Mouse (Mus musculus): ENCODE measurements around the gene Bank1. TPM values are rescaled to one million over a fixed set of nuclear protein-coding genes. Genes with fewer than 3 reads are reported as not detected.
"Not testable (repeated sequence)": the region's sequence is repeated elsewhere in the genome, so short reads cannot be mapped to it uniquely, and the experiment has no call there.

Bank1 gene
- 0.20 and 0.26 TPM in 2 replicates for polyA plus RNA-seq (2016; fragmentation: Nextera tagmentation; extraction: Ambion mirVana)

GRCm38 (mm10) chr3:136325783-136326182, at the start of gene Bank1:
Bank1 (minus strand) TSS chr3:136326066.
- no peak within 1 kb of the TSS for H3K4me3 ChIP-seq (replicated peaks)
- 82% methylated on average over 5 of the region's 5 CpGs for WGBS
- ATAC-seq (ENCODE audit: low FRiP score) = no peak
- H3K9ac ChIP-seq = no peak within 1 kb of the TSS
- H3K4me2 ChIP-seq = no peak within 1 kb of the TSS
- H3K9me3 ChIP-seq = no peaks in the 10 kb centered on the region
- no peaks in the 10 kb centered on the region for H3K36me3 ChIP-seq (replicated peaks)
- no peak within 1 kb of the TSS for H3K27ac ChIP-seq
- H3K4me1 ChIP-seq = no peaks in the 10 kb centered on the region
- H3K27me3 ChIP-seq = no peaks in the 10 kb centered on the region

- Histone ChIP-seq H3K27ac (no peak overlapping the region), H3K4me2 (no peak overlapping the region), H3K9ac (no peak overlapping the region), H3K27me3 (no peaks in the 10 kb centered on the region), H3K36me3 (replicated peaks) (no peaks in the 10 kb centered on the region), H3K4me1 (no peaks in the 10 kb centered on the region), H3K4me3 (replicated peaks) (no peak overlapping the region), H3K9me3 (no peaks in the 10 kb centered on the region)
- WGBS = 82% methylated on average over 11 of the region's 11 CpGs
- peak; percentile 20; the same call in 1 of the 2 replicates for ATAC-seq (ENCODE audit: low FRiP score)
Measured at GRCm38 (mm10) chr3:136369916-136370315, 44.0 kb upstream of the Bank1 start.

DNA sequence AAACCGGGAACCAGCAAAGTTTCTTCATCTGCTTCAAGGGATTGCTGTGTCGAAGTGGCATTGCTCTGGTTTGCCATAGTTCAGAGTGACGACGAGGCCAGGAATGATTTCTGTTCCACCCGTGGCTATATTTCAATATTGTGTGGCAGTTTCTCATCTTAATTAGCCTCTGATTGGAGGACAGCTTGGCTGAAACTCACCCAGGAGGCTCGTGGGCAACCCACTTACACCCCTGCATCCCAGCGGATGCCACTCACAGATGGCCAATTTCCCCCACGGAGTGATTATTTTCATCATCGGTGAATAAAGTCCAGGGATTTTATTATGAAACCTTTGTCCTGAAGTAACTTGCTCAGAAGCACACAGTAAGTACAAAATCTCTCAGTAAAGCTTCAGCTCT, 43.6 kb upstream of the Bank1 start:
- Histone ChIP-seq H3K4me2 (no peak overlapping the region), H3K4me1 (no peaks in the 10 kb centered on the region), H3K4me3 (replicated peaks) (no peak overlapping the region), H3K27me3 (no peaks in the 10 kb centered on the region), H3K27ac (no peak overlapping the region), H3K36me3 (replicated peaks) (no peaks in the 10 kb centered on the region), H3K9ac (no peak overlapping the region), H3K9me3 (no peaks in the 10 kb centered on the region)
- WGBS = 78% methylated on average over 9 of the region's 9 CpGs
- no peak for ATAC-seq (ENCODE audit: low FRiP score)

GRCm38 (mm10) chr3:136368505-136368999, 42.7 kb upstream of the Bank1 start:
- H3K4me2 ChIP-seq = no peak overlapping the region
- H3K27me3 ChIP-seq = no peaks in the 10 kb centered on the region
- WGBS = 94% methylated on average over 4 of the region's 4 CpGs
- H3K27ac ChIP-seq = no peak overlapping the region
- no peak for ATAC-seq (ENCODE audit: low FRiP score)
- H3K36me3 ChIP-seq (replicated peaks) = no peaks in the 10 kb centered on the region
- H3K9me3 ChIP-seq = no peaks in the 10 kb centered on the region
- H3K9ac ChIP-seq = no peak overlapping the region
- H3K4me3 ChIP-seq (replicated peaks) = no peak overlapping the region
- H3K4me1 ChIP-seq = no peaks in the 10 kb centered on the region

- no peak overlapping the region for H3K4me2 ChIP-seq
- no peaks in the 10 kb centered on the region for H3K4me1 ChIP-seq
- no peak overlapping the region for H3K27ac ChIP-seq
- ATAC-seq (ENCODE audit: low FRiP score) = no peak
- no peak overlapping the region for H3K9ac ChIP-seq
- WGBS = 83% methylated on average over 7 of the region's 7 CpGs
- no peak overlapping the region for H3K4me3 ChIP-seq (replicated peaks)
- no peaks in the 10 kb centered on the region for H3K36me3 ChIP-seq (replicated peaks)
- H3K27me3 ChIP-seq = no peaks in the 10 kb centered on the region
- no peaks in the 10 kb centered on the region for H3K9me3 ChIP-seq
Measured at GRCm38 (mm10) chr3:136349690-136350089, 23.8 kb upstream of the Bank1 start.

DNA sequence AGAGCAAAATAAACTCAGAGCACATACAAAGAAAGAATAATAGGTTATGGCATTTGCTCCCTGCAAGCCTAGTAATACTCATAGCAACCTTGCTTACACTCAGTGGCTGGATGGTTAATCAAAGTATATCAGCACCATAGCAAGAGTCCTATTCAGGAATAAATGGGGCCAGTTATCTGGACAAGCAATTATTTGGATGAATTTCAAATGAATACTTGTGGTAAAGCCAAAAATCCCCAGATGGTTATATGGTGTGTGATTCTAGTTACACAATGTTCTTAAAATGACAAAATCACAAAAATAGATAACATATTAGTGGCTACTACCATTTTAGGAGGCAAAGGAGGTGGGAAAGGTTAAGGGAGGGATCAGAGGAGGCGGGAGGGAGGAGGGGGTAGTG, 22.7 kb upstream of the Bank1 start:
- Histone ChIP-seq H3K9me3 (no peaks in the 10 kb centered on the region), H3K27ac (no peak overlapping the region), H3K4me2 (no peak overlapping the region), H3K9ac (no peak overlapping the region), H3K36me3 (replicated peaks) (no peaks in the 10 kb centered on the region), H3K4me3 (replicated peaks) (no peak overlapping the region), H3K4me1 (no peaks in the 10 kb centered on the region), H3K27me3 (no peaks in the 10 kb centered on the region)
- no peak for ATAC-seq (ENCODE audit: low FRiP score)
- 75% methylated on average over 1 of the region's 1 CpGs for WGBS

DNA sequence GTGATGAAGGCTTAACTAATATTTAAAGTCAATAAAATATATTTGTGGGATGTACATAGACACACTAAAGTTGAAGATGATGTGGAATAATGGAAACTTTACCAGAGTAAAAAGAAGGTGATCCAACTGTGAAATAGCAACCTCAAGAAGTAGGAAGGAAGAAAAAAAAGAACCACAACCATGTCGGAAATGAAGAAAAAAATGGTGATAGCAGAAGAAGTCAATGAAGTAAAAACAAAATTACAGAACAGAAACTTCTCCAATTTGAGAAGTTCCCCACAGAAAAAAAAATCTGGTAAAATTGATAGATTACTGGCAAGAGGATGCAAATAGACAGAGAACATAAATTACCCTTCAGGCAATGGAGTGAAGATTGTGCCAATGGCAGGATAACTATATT, 21.4 kb upstream of the Bank1 start:
- Histone ChIP-seq H3K4me2 (no peak overlapping the region), H3K4me1 (no peaks in the 10 kb centered on the region), H3K36me3 (replicated peaks) (no peaks in the 10 kb centered on the region), H3K9ac (no peak overlapping the region), H3K4me3 (replicated peaks) (no peak overlapping the region), H3K27ac (no peak overlapping the region), H3K27me3 (no peaks in the 10 kb centered on the region), H3K9me3 (no peaks in the 10 kb centered on the region)
- 87% methylated on average over 1 of the region's 1 CpGs for WGBS
- no peak for ATAC-seq (ENCODE audit: low FRiP score)

DNA sequence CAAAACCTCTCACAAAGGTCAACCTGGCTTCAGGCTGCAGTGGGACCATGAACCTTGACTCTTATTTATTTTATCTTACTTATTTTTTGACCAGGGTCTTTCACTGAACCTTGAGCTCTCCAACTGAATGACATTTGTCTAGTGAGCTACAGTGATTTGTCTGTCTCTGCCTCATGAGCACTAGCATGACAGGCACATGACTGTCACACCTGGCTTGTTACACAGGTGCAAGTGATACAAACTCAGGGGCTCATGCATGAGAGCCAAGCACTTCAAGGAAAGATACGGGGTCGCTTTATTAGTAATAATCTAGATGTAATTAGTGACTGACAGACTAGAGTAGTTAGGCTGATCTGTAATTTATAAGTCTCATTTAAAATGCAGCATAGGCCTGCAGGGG, 16.0 kb upstream of the Bank1 start:
- ATAC-seq (ENCODE audit: low FRiP score) = no peak
- H3K9ac ChIP-seq = no peak overlapping the region
- WGBS = 95% methylated on average over 2 of the region's 2 CpGs

GRCm38 (mm10) chr3:136339896-136340295, 14.0 kb upstream of the Bank1 start:
- no peaks in the 10 kb centered on the region for H3K36me3 ChIP-seq (replicated peaks)
- H3K27me3 ChIP-seq = no peaks in the 10 kb centered on the region
- H3K4me3 ChIP-seq (replicated peaks) = no peak overlapping the region
- H3K9me3 ChIP-seq = no peaks in the 10 kb centered on the region
- ATAC-seq (ENCODE audit: low FRiP score) = no peak
- H3K27ac ChIP-seq = no peak overlapping the region
- no peak overlapping the region for H3K9ac ChIP-seq
- no peaks in the 10 kb centered on the region for H3K4me1 ChIP-seq
- no peak overlapping the region for H3K4me2 ChIP-seq
- WGBS = 89% methylated on average over 2 of the region's 2 CpGs

More for the DNA sequence above, 16.0 kb upstream of the Bank1 start:
- H3K9me3 ChIP-seq = no peaks in the 10 kb centered on the region
- H3K27ac ChIP-seq = no peak overlapping the region
- no peaks in the 10 kb centered on the region for H3K27me3 ChIP-seq
- H3K36me3 ChIP-seq (replicated peaks) = no peaks in the 10 kb centered on the region
- no peak overlapping the region for H3K4me2 ChIP-seq
- H3K4me3 ChIP-seq (replicated peaks) = no peak overlapping the region
- H3K4me1 ChIP-seq = no peaks in the 10 kb centered on the region

- Histone ChIP-seq H3K9me3 (no peaks in the 10 kb centered on the region), H3K9ac (no peak overlapping the region), H3K27me3 (no peaks in the 10 kb centered on the region), H3K27ac (no peak overlapping the region), H3K4me1 (no peaks in the 10 kb centered on the region), H3K4me3 (replicated peaks) (no peak overlapping the region), H3K4me2 (no peak overlapping the region), H3K36me3 (replicated peaks) (no peaks in the 10 kb centered on the region)
- 79% methylated on average over 2 of the region's 2 CpGs for WGBS
- ATAC-seq (ENCODE audit: low FRiP score) = no peak
Measured at GRCm38 (mm10) chr3:136331135-136331534, 5.3 kb upstream of the Bank1 start.

DNA sequence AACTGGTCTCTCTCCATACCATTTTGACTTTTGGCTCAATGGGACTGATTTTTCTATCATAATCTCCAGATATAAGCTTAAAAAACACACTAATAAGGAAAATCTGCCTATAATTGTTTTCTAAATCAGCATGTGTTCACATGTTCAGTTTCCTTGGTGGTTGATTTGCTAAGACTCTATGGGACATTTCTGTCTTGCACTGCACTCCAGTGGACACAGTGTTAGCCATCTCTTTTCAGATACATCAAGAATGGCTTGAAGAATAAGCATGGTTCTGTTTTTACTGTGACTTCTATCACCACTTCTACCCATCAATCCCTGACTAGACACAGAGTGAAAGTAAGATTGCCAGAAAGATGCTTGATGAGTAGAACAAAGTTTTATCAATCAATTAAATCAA, 4.2 kb upstream of the Bank1 start:
- no peak for ATAC-seq (ENCODE audit: low FRiP score)
- no peak overlapping the region for H3K9ac ChIP-seq

DNA sequence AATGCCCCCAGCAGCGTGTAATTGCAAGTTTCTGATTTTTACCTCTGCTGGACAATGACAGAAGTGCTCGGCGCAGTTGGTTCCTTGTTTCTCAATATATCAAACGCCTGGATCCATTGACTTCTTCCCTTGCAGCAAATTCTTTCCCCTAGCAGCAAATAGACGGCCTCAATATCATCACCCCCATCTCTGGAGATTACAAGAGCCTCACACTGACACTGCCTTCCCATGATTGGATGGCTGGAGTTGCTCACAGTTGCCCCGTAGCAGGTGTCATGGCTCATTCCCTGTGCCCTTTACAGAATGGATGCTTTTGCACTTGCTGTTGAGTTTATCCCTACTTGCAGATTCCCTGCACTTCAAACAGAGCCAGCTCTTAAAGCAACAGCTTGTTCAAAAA, 3.3 kb upstream of the Bank1 start:
- no peak for ATAC-seq (ENCODE audit: low FRiP score)
- 48% methylated on average over 6 of the region's 6 CpGs for WGBS
- H3K27me3 ChIP-seq = no peaks in the 10 kb centered on the region

More for the DNA sequence above, 4.2 kb upstream of the Bank1 start:
- Histone ChIP-seq H3K9me3 (no peaks in the 10 kb centered on the region), H3K36me3 (replicated peaks) (no peaks in the 10 kb centered on the region), H3K27ac (no peak overlapping the region), H3K4me2 (no peak overlapping the region), H3K27me3 (no peaks in the 10 kb centered on the region), H3K4me1 (no peaks in the 10 kb centered on the region), H3K4me3 (replicated peaks) (no peak overlapping the region)

DNA sequence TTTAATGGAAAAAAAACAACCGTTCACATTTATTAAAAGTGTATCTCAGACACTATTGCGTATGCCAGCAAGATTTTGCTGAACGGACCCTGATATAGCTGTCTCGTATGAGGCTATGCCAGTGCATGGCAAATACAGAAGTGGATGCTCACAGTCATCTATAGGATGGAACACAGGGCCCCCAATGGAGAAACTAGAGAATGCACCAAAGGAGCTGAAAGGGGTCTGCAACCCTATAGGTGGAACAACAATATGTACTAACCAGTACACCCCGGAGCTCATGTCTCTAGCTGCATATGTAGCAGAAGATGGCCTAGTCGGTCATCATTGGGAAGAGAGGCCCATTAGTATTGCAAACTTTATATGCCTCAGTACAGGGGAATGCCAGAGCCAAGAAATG, 1.1 kb downstream of the Bank1 start:
- H3K9me3 ChIP-seq; H3K9ac ChIP-seq; H3K4me2 ChIP-seq; H3K36me3 ChIP-seq (replicated peaks); H3K27ac ChIP-seq; H3K4me1 ChIP-seq; ATAC-seq (ENCODE audit: low FRiP score); H3K4me3 ChIP-seq (replicated peaks); H3K27me3 ChIP-seq: not testable (repeated sequence)
- whole genome bisulfite sequencing = 96% methylated on average over 6 of the region's 6 CpGs

More for the DNA sequence above, 3.3 kb upstream of the Bank1 start:
- Histone ChIP-seq H3K4me1 (no peaks in the 10 kb centered on the region), H3K4me3 (replicated peaks) (no peak overlapping the region), H3K4me2 (no peak overlapping the region), H3K27ac (no peak overlapping the region), H3K9me3 (no peaks in the 10 kb centered on the region), H3K36me3 (replicated peaks) (no peaks in the 10 kb centered on the region), H3K9ac (no peak overlapping the region)

Data from forebrain, embryonic 12.5 days (tissue).